Mouse (Mus musculus): ENCODE measurements at regions not wholly inside any gene's neighbourhood (a gene's known extent, or its start where the extent isn't known, plus 50 kb on each side); places are given as distances from the start of the nearest gene placed in this dataset.
"Not testable (repeated sequence)": the region's sequence is repeated elsewhere in the genome, so short reads cannot be mapped to it uniquely, and the experiment has no call there.

DNA sequence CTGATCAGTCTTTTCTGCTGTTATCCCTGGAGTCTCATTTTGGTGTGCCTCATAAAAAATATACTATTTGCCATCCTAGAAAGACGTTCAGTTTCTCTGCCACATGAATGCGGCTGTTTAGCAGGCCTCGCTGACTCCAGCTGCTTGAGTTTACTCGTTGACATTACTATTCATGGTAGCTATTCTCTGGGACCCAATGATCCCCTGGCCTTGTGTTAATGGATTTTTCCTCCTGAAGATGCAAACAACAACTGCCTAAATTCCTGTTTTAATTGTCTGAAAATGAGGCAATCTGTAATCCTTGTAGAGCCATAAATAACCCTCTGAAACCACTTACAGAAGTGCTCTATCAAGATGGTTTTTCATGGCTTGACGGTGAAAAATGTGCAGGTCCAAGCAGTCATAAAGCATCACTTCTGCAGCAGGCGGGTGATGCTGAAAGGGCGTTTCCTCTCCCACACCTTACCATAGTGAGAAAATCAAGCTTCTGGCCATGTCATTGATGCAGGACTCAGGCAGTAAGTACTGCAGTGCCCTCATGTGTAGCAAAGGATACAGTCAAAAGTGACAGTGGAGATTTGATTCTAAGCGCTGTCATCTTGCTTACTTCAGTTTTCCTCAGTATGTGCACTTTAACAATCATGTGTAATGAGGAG, 419.7 kb upstream of the Lrp1b start:
- DNase-seq = peak; percentile 4

DNA sequence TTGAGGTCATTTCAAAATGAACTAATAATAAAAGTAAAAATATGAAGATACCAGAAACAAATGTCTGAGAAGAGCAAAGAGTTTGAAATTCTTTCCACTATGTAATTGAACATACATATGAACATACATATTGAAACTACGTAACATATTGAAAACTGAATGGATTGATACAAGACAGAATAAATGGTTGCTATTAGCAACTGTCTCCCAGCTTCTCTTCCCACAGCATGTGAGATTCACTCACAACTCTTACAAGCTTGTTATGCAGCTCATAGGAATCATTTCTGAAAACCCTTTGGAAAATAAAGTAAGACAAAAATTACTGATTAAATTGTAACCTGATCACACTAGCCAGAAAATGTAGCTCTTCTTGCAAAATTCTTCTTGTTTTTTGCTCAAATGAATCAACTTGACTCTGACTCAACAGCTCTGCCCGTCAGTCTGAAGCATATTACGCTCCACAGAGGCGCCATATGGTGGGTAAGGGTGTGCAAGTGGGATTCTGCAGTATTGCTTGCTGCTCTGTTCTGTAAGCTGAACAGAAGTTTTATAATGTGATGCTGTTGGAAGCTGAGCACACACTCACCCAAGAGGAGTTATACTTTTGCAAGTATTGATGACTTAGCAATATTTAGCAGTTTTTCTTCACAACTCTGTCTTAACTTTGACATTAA, 444.3 kb upstream of the Lrp1b start:
- DNase-seq = no peak

DNA sequence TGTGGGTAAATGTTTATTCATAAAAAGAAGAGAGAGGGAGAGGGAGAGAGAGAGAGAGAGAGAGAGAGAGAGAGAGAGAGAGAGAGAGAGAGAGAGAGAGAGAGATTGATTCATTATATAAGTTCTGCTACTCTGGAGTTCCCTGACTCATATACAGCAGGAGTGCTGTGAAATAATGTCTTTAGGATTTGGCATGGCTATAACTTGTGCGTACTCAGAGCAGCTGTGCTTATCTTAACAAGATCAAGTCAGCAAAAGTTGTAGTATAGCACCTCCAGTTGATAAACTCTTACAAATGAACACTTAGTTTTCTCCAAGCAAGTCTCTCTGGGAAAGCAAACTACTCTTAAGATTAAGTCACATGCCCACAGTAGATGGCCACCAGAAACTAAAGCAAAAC, 435.3 kb upstream of the Kynu start:
- DNase-seq = no peak

DNA sequence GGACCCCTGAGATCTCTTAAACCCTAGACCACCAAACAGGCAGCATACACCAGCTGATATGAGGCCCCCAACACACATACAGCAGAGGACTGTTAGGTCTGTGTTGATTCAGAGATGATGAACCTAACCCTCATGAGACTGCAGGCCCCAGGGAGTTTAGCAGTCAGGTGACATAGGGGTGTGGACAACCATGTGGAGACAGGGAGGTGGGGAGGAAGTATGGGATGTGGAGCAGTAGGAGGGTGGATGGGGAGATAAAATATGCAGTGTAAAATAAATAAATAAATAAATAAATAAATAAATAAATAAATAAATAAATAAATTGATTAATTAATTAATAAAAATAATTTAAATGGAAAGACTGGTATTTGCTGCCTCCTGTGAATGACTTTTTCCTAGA, 401.6 kb upstream of the Kynu start:
- DNase-seq = no peak

DNA sequence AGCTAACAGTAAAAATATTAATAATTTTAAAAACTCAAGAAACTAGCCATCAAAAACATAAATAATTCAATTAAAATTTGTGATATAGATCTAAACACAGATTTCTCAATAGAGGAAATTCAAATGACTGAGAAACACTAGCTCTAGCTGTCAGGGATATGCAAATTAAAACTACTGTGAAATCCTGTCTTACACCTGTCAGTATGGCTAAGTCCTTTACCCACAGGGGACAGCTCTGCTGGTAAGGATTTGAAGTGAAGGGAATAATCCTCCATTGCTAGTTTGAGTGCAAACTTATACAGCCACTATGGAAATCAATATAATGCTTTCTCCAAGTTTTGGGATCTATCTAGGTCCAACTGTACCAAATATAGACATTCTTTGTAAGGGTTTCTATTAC, 373.0 kb upstream of the Kynu start:
- DNase-seq = no peak

DNA sequence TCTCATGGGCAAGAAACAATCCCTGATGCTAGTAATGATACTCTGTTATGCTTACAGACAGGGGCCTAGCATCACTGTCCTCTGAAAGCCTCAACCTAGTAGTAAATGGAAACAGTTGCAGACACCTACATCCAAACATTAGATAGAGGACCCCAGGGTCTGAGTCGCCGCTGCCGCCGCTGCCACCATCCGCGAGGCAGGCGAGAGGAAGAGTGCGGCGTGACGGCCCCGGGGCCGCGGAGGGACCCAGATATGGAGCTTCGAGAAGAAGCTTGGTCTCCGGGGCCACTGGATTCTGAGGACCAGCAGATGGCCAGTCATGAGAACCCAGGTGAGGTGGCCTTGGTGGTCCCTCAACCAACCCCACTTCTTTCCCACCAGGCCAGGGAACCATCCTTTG, 359.6 kb upstream of the Kynu start:
- DNase-seq = not testable (repeated sequence)

DNA sequence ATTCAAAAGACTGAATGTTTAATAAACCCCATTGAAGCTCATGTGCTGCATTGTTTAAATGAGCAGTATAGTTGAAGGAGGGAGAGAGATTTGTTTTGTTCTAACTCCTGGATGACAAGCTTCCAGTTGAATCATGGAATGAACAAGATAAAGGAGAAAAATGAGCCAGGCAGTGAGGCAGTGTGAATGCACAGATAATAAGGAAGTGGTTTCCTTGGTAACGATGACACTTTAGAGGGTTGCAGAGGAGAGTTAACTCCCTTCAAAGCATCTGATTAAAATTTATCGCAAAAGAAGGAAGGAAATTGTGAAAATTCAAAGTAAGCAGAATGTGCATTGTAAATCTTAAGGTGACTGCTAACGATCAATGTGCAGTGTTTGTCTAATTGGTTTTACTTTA, 346.9 kb upstream of the Kynu start:
- DNase-seq = peak; percentile 6

DNA sequence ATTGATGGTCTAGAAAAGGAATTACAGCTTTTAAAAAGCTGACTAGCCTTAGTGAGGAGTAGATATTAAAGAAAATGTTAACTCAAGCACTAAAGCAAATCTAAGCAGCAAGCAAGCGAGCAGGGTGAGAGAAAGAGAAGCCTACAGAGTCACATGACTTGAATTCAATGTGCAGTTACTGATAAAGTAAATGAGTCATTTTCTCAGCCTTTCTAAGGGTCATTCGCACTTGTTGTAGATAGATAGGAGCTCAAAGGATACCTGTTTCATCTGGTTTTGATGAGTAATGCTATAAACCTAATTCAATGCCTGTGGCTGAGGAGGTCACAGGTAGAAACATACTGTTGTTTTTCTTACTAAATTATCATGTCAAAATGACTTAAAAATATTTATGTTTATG, 341.2 kb upstream of the Kynu start:
- no peak for DNase-seq

DNA sequence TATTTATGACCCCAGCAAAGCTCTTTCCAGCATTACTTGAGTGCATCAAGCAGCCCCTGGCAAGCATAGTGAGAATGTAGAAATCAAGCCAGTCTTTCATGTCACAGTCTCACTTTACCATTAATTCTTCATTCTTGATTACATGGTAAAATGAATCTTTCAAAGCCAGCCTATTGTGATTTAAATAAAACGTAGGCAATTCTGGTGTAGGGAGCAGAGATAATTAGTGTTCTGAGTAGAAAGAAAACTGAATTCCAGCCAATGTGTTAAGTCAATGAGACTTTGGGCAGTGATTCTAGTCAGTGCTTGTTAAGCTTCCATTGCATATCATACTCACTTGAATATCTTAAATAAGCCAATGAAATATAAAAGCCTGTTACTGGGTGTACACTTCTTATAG, 338.0 kb upstream of the Kynu start:
- no peak for DNase-seq

DNA sequence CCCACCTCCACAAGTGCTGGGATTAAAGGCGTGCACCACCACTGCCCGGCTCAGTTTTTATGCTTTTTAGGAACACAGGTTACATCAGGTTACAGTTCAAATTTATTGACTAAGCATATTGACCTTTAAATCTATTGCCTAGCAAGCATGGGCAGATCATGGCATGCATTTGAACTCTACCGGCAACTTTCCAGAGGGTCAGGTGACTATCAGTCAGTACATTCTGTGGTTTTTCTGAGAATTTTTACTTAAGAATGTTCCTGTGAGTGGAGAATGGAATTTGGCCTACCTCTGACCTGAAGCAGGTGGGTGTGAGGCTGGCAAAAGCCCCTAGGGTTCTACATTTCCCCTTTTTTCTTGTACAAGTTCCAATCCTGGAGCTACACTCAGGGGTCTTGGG, 332.4 kb upstream of the Kynu start:
- DNase-seq = no peak

DNA sequence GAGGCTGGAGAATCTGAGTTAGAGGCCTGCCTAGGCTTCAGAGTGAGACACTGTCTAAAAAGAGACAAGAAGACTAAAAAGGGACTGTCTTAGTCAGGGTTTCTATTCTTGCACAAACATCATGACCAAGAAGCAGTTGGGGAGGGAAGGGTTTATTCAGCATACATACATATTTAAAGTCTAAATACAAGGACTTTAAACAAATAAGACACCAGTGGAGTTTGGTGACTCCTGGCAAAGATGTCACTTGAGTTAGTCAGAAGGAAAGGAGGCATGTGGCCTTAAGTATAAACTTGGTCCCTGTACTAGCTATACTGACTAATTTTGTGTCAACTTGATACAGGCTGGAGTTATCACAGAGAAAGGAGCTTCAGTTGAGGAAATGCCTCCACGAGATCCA, 330.4 kb upstream of the Kynu start:
- DNase-seq = not testable (repeated sequence)

DNA sequence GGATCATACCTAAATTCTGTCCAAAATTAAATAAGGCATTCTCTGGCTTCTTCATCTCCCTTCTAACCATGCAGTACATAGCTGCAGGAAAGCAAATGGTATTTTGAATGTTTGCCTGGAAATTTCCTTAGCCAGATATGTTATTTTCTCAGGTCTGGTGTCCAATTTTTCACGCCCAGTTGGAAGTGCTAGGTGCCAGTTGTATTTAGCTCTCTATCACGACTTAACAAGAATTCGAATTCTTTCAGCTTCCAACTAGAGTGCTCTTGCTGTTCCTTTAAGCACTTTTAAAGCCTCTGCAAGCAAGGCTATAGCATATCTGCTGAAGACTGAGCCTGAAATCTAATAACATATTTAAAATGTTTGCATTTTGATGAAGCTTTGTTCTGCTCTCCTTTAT, 308.3 kb upstream of the Kynu start:
- DNase-seq = no peak

DNA sequence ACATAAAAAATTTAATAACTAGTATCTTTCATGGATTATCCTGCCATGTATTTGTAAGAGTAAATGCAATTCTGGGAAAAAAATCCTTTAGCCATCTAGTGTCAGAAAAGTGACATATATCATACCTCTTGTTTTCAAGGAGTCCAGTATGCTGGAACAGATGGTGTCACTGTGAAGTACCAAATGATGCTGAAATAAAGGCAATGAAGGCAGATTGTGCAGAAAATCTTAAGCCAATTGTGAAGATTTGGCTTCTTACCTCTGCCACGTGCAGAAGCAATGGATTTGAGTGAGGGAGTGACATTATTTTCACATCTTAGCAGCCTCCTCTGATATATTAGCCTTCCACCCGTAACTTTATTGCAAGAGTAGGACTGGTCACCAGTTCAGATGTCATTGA, 306.5 kb upstream of the Kynu start:
- no peak for DNase-seq

DNA sequence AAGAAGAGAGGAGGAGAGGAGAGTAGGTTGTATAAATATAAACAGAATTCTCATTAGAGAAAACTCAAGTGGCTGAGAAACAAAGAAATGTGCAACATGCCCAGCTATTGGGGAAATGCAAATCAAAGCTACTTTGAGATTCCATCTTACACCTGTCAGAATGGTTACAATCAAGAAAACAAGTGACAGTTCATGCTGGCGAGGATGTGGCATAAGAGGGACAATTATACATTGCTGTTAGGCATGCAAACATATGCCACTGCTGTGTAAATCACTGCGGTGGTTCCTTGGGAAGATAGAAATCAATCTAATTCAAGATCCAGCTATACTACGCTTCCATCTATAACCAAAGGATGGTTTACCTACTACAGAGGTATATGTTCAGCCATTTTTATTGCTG, 300.4 kb upstream of the Kynu start:
- DNase-seq = no peak

DNA sequence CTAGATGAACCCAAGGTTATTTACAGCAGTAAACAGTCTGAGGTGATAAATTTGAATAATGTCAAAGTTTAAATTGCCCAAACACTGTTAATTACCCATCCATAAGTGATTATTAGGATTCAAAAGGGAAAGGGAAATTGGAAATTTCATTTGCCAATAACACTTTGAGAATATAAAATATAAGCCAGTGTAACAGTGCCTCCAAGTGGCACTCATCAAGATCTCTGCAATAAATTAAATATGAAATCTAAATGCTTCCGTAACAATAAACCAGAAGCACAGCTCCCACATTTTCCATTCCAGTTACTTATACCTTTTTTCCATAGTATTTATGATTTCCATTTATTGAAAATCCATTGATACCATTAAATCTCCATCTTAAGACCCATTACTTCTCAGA, 284.3 kb upstream of the Kynu start:
- DNase-seq = no peak

DNA sequence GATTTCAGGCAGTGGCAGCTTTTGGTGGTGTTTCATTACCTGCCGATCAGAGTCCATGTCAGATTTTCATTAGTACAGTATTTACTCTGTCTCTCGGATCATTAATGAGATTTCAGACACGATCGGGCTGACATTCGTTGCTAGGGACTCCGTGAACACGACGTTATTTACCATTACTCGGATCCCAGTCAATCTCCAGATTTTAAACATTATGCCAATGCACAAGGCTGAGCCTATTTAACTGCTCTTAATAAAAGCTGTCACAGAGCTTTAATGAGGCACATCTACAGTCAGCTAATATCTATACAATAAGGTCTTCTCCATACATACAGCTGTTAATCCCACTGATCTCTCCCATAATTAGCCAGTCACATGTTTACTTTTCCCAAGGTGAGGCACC, 283.0 kb upstream of the Kynu start:
- no peak for DNase-seq

DNA sequence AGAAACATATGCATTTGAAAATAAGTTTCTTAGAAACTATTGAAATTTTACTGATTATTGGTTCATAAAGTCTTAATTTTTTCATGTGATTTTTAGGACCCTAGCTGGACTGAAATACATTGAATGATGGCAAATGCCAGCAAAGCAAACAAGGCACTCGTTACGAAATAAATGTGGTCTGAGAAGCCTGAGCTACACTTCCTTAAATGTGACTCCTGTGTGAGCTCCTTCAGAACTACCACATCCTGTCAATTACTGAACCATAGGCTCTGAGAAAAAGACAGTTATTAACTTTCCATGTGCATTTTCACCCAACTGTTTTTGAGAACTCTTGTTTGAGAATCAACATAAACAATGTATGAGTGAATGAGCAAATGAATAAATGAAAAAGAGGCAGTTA, 281.1 kb upstream of the Kynu start:
- no peak for DNase-seq

DNA sequence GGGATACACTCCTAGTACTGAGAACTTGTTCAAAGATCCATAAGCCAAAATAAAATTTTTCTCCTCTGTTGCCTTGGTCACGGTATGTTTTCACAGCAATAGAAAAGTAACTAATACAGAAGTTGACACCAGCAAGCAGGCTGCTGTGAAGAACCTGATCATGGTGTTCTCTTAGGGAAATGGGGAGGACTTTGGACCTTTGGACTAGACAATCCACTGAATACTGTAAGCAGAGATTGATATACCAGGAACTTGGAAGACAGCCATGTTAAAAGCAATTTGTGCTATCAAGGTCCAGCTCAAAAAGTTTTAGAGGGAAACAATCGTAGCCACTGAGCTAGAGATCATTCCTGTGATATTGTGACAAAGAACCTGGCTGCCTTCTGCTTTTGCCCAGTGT, 259.3 kb upstream of the Kynu start:
- DNase-seq = no peak

DNA sequence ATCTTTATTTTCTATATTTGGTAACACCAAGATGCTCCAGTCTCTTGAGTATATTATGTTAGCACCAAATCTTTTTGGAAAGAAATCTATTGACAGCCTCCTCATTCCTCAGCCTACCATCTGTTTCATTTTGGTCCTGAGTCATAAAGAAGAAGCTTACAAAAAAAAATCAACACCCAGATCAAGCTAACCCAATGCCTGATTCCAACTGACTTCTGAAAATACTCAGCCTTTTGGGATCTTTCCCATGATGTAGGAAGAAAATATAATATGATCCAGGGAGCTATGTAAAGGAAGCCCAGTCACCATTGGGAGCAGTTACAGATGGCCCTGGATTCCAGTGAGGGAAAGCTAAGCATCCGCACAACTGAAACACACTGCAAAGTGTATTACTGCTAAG, 231.3 kb upstream of the Kynu start:
- DNase-seq = no peak

DNA sequence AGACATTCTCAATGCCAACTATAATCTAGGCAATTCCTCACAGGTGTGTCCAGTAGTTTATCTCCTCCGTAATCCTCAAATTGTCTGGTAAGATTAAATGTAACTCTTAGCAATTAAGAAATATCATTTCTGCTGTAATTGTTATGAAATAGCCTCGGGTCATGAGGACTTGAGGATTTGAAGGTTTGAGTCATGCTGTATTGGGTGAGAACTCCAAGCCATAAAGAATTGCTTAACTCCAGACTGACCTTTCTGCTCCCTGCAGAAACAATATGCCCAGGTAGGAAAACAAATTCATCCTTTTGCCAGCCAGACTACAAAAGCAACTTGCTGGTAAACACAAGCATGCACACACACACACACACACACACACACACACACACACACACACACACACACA, 190.8 kb upstream of the Kynu start:
- DNase-seq = no peak

DNA sequence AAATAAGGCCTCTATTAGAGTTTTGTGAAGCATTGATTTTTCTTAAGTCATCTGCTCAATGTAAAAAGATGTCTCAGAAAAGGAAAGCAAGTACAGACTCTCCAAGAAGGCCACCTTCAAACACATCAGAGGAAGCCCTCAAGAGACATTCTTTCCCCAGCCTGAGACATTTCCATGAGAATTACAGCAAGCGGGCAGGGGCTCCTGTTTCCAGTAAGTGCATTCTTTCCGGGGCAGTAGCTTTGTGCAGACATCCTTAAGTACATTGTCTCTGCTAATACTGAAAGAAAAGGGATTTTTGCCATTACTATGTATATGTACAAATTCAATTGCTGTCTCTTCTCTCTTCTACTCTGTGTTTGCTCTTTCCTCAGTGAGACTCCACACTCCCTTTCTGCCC, 189.3 kb upstream of the Kynu start:
- no peak for DNase-seq

DNA sequence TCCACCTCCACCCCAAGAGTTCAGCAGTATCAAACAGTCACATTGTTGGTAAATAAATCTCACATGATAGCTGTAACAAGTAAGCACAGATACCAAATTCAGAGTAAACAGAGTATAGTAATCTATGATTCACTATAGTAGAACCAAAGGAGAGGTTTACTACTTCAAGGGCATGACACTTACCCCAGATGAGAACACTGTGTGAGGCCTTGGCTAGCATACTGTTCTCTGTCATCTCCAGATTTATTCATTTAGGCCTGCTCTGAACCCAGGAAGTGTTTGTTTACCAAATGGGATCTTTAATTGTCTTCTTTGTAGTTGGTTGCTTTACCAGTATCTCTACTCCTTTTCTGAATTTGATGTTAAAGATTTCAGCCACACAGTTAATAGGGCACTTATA, 151.8 kb upstream of the Kynu start:
- no peak for DNase-seq

DNA sequence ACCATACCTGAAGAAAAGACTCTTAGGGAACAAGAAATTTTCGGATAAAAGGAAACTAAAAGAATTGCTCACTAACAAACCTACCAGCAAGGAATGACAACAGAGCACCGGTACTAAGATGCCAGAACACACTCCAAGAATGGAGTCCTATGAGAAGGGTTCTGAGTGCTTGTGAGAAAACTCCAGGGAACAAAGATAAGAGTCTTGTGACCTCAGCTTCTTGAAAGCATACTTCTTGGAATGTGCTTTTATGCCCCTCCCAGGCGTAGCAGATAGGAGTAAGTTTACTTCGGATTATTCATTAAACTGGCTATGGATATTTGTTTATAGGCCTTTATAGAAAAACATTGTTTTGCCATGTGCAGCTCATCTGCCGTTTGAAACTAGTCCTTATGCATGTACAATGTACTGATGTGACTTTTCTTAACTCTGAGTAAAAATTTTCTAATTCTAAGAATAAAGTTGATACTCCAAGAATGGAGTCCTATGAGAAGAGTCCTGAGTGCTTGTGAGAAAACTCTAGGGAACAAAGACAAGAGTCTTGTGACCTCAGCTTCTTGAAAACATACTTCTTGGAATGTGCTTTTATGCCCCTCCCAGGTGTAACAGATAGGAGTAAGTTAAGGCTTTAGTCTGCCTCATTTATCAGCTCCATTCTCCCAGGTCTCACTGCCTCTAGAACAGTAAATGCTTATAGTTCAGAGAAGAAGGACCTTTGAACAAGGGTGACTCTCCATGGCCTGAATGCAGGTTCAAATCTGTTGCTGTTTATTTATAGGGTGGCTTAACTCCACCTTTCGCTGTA, 150.8 kb upstream of the Kynu start:
- no peak for DNase-seq

DNA sequence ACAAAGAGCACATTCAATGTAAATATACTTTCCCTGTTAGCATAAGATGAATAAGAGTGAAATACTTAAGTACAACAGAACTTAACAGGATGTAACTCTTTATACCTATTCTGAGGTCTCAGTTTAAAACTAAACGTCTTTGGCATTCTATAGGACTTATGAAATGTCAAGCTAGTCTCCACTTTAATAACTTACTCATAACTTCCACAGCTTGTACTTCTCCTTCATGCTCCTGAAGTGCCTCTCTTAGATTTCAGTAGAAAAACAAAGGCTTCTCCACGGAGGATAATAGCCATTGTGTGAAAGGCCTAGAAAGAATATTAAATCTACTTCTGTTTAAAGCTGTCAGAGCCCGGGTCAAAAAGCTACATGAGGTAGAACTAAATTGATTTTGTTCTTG, 117.9 kb upstream of the Kynu start:
- DNase-seq = no peak
